Mouse (Mus musculus) hindbrain, postnatal 0 days (tissue): ENCODE data around the gene Pde9a. TPM values are rescaled to one million over a fixed set of nuclear protein-coding genes. Genes with fewer than 3 reads are reported as not detected.

ENCODE experiments used
- ATAC-seq: fragments of 200-750 bp; cut with Nextera tagmentation; 2 replicates; pipeline ENCODE4 v1.8.0; 2017; ENCODE audit warnings: mild to moderate bottlenecking, moderate TSS enrichment, moderate library complexity
- DNase-seq: peaks from one replicate; pipeline ENCODE4 v3.0.0-alpha.2; 2015; ENCODE audit warnings: low spot score
- H3K27ac ChIP-seq: fragments of 300-500 bp; sonication (generic); 2 replicates; pipeline ENCODE4 v1.5.1; 2014; ENCODE audit warnings: mild to moderate bottlenecking
- H3K27me3 ChIP-seq: fragments of 300-500 bp; sonication (generic); 2 replicates; pipeline ENCODE4 v1.6.1; 2014; ENCODE audit warnings: low read length, mixed read lengths; ENCODE audit not compliant: insufficient read depth
- H3K36me3 ChIP-seq: fragments of 300-500 bp; sonication (generic); 2 replicates; pipeline ENCODE4 v1.6.1; 2014; ENCODE audit warnings: low read length, mixed read lengths; ENCODE audit not compliant: insufficient read depth
- H3K4me1 ChIP-seq: fragments of 300-500 bp; sonication (generic); 2 replicates; pipeline ENCODE4 v1.6.1; 2014; ENCODE audit warnings: antibody characterized with exemption, low read length, mixed read lengths; ENCODE audit not compliant: insufficient read depth
- H3K4me2 ChIP-seq: fragments of 300-500 bp; sonication (generic); 2 replicates; pipeline ENCODE4 v1.6.1; 2014; ENCODE audit warnings: low read depth, mild to moderate bottlenecking, low read length, moderate library complexity, mixed read lengths
- H3K4me3 ChIP-seq: fragments of 300-500 bp; sonication (generic); 2 replicates; pipeline ENCODE4 v1.5.1; 2014; ENCODE audit warnings: low read length
- H3K9ac ChIP-seq: fragments of 300-500 bp; sonication (generic); replicated peaks from 2 replicates; pipeline ENCODE4 v1.6.1; 2014; ENCODE audit warnings: mild to moderate bottlenecking, low read length, moderate library complexity, mixed read lengths
- H3K9me3 ChIP-seq: fragments of 300-500 bp; sonication (generic); 2 replicates; pipeline ENCODE4 v1.6.1; 2016; ENCODE audit warnings: low read length, mixed read lengths
- CTCF ChIP-seq: IDR thresholded peaks from 2 replicates; pipeline ENCODE4 v1.5.1; 2016; ENCODE audit warnings: antibody characterized with exemption, control low read depth, low read depth
- WGBS: fragments of 180-500 bp; shearing (Covaris S2); extraction: QIAGEN DNeasy Blood & Tissue Kit; methylation state at CpG from one replicate; pipeline ENCODE4 v1.1.7; 2014; 5-methylcytosine and 5-hydroxymethylcytosine counted together
- polyA plus RNA-seq: library from polyadenylated mRNA; unstranded; fragments of >200 nt; fragmentation: Nextera tagmentation; extraction: Ambion mirVana; gene quantifications from 2 replicates; pipeline ENCODE4 v1.2.1, GENCODE M21; 2015
- total RNA-seq: library from RNA; depleted of rRNA; stranded (reverse); fragments of >200 nt; gene quantifications from 2 replicates; pipeline ENCODE4 v1.2.3, GENCODE M21; 2014; rRNA removed

Pde9a gene
- total and polyA plus RNA-seq, 2 experiments from 2014 or later: 35.2 to 39.8 TPM

- Histone ChIP-seq H3K27me3 (no peaks in the 10 kb centered on the region), H3K4me2 (no peak overlapping the region), H3K4me1 (peaks cover 4% of the 10 kb centered on the region; the same call in 1 of the 2 replicates), H3K9me3 (no peaks in the 10 kb centered on the region), H3K27ac (no peak overlapping the region), H3K9ac (no peak overlapping the region), H3K36me3 (peaks cover 26% of the 10 kb centered on the region), H3K4me3 (no peak overlapping the region)
- no peak for DNase-seq
- no peak for TF ChIP-seq CTCF
- 85% methylated on average over 4 of the region's 4 CpGs for WGBS
- ATAC-seq: no peak
Observed at GRCm38 (mm10) chr17:31525114-31525513, 139.1 kb downstream of the Pde9a start.

- no peaks in the 10 kb centered on the region for H3K9me3 ChIP-seq
- 96% methylated on average over 3 of the region's 3 CpGs for WGBS
- H3K9ac ChIP-seq: no peak overlapping the region
- no peak overlapping the region for H3K4me2 ChIP-seq
- H3K4me3 ChIP-seq: no peak overlapping the region
- H3K4me1 ChIP-seq: peaks cover 4% of the 10 kb centered on the region; the same call in 1 of the 2 replicates
- no peak for DNase-seq
- no peak overlapping the region for H3K27ac ChIP-seq
- peaks cover 29% of the 10 kb centered on the region for H3K36me3 ChIP-seq
- TF ChIP-seq CTCF: no peak
- no peaks in the 10 kb centered on the region for H3K27me3 ChIP-seq
- no peak for ATAC-seq
Observed at GRCm38 (mm10) chr17:31525816-31526215, 139.8 kb downstream of the Pde9a start.

Other genes with a start within 250 kb of the Pde9a start
- gene Tff2, start 241.9 kb upstream of the Pde9a start, total RNA-seq: not detected in 2 replicates
- not detected in 2 replicates for gene Tff2, start 241.9 kb upstream of the Pde9a start, polyA plus RNA-seq
- gene Tff1, start 220.9 kb upstream of the Pde9a start, total RNA-seq: not detected in 2 replicates
- gene Tff1, start 220.9 kb upstream of the Pde9a start, polyA plus RNA-seq: not detected in 2 replicates
- gene Tmprss3, start 187.2 kb upstream of the Pde9a start, total RNA-seq: 0.10 TPM in 1 of 2 replicates, not detected in the other
- gene Tmprss3, start 187.2 kb upstream of the Pde9a start, polyA plus RNA-seq: 0.14 and 0.23 TPM in 2 replicates
- 0.21 TPM in 1 of 2 replicates, not detected in the other for gene Ubash3a, start 178.3 kb upstream of the Pde9a start, total RNA-seq
- gene Ubash3a, start 178.3 kb upstream of the Pde9a start, polyA plus RNA-seq: not detected in 2 replicates
- 0.50 and 1.3 TPM in 2 replicates for gene Rsph1, start 108.8 kb upstream of the Pde9a start, total RNA-seq
- 8.9 TPM in 2 replicates for gene Rsph1, start 108.8 kb upstream of the Pde9a start, polyA plus RNA-seq
- gene Slc37a1, start 99.4 kb upstream of the Pde9a start, total RNA-seq: 8.8 and 10.7 TPM in 2 replicates
- gene Slc37a1, start 99.4 kb upstream of the Pde9a start, polyA plus RNA-seq: 5.7 and 6.8 TPM in 2 replicates
- 50.9 and 56.5 TPM in 2 replicates for gene Wdr4, start 133.8 kb downstream of the Pde9a start, total RNA-seq
- gene Wdr4, start 133.8 kb downstream of the Pde9a start, polyA plus RNA-seq: 26.3 and 26.8 TPM in 2 replicates
- gene Ndufv3, start 133.9 kb downstream of the Pde9a start, total RNA-seq: 226 and 267 TPM in 2 replicates
- 562 and 575 TPM in 2 replicates for gene Ndufv3, start 133.9 kb downstream of the Pde9a start, polyA plus RNA-seq
- 31.2 and 36.7 TPM in 2 replicates for gene Pknox1, start 178.5 kb downstream of the Pde9a start, total RNA-seq
- gene Pknox1, start 178.5 kb downstream of the Pde9a start, polyA plus RNA-seq: 25.0 and 25.1 TPM in 2 replicates